Mouse (Mus musculus): ENCODE measurements around the gene Aida. TPM values are rescaled to one million over a fixed set of nuclear protein-coding genes. Genes with fewer than 3 reads are reported as not detected.
A peak's percentile ranks its signal among the peaks of the same experiment; 100 is the strongest.

Aida gene
- polyA plus RNA-seq, 1 experiment = 18.9 TPM

- peaks cover 4% of the 10 kb centered on the region; the same call in 1 of the 2 replicates for H3K4me1 ChIP-seq (ENCODE audit: control insufficient read depth, insufficient read depth, low read length)
- H3K27ac ChIP-seq (ENCODE audit: control insufficient read depth, insufficient read depth, low read depth, low read length) = peak overlapping the region; percentile 92
- TF ChIP-seq CTCF (IDR thresholded peaks at IDR 0.05; ENCODE audit: control insufficient read depth, insufficient read depth, insufficient replicate concordance, low read depth, low read length) = no peak
- no peak for TF ChIP-seq POLR2A (IDR thresholded peaks at IDR 0.05; ENCODE audit: control insufficient read depth, low read depth, low read length)
- no peaks in the 10 kb centered on the region for H3K27me3 ChIP-seq (ENCODE audit: control insufficient read depth, insufficient read depth, low read length)
- no peaks in the 10 kb centered on the region; the same call in 1 of the 2 replicates for H3K36me3 ChIP-seq (ENCODE audit: control insufficient read depth, insufficient read depth, low read length)
- peak overlapping the region; percentile 96 for H3K4me3 ChIP-seq (ENCODE audit: control insufficient read depth, low read depth, low read length)
These were observed 49.4 kb downstream of the Aida start for GRCm38 (mm10) chr1:183345817-183346195.

- H3K36me3 ChIP-seq (ENCODE audit: control insufficient read depth, insufficient read depth, low read length) = no peaks in the 10 kb centered on the region; the same call in 1 of the 2 replicates
- H3K4me3 ChIP-seq (ENCODE audit: control insufficient read depth, low read depth, low read length) = no peak overlapping the region
- H3K27ac ChIP-seq (ENCODE audit: control insufficient read depth, insufficient read depth, low read depth, low read length) = no peak overlapping the region
- peaks cover 4% of the 10 kb centered on the region; the same call in 1 of the 2 replicates for H3K4me1 ChIP-seq (ENCODE audit: control insufficient read depth, insufficient read depth, low read length)
- TF ChIP-seq CTCF (IDR thresholded peaks at IDR 0.05; ENCODE audit: control insufficient read depth, insufficient read depth, insufficient replicate concordance, low read depth, low read length) (no peak), POLR2A (IDR thresholded peaks at IDR 0.05; ENCODE audit: control insufficient read depth, low read depth, low read length) (no peak)
- no peaks in the 10 kb centered on the region for H3K27me3 ChIP-seq (ENCODE audit: control insufficient read depth, insufficient read depth, low read length)
These were observed 53.5 kb downstream of the Aida start for GRCm38 (mm10) chr1:183349840-183350239.

- no peaks in the 10 kb centered on the region; the same call in 1 of the 2 replicates for H3K36me3 ChIP-seq (ENCODE audit: control insufficient read depth, insufficient read depth, low read length)
- peaks cover 7% of the 10 kb centered on the region for H3K4me1 ChIP-seq (ENCODE audit: control insufficient read depth, insufficient read depth, low read length)
- no peak overlapping the region for H3K27ac ChIP-seq (ENCODE audit: control insufficient read depth, insufficient read depth, low read depth, low read length)
- no peak overlapping the region for H3K4me3 ChIP-seq (ENCODE audit: control insufficient read depth, low read depth, low read length)
- no peaks in the 10 kb centered on the region for H3K27me3 ChIP-seq (ENCODE audit: control insufficient read depth, insufficient read depth, low read length)
- TF ChIP-seq POLR2A (IDR thresholded peaks at IDR 0.05; ENCODE audit: control insufficient read depth, low read depth, low read length) = no peak
- TF ChIP-seq CTCF (IDR thresholded peaks at IDR 0.05; ENCODE audit: control insufficient read depth, insufficient read depth, insufficient replicate concordance, low read depth, low read length) = no peak
These were observed 62.5 kb downstream of the Aida start for GRCm38 (mm10) chr1:183358901-183359300.

- Histone ChIP-seq H3K27me3 (ENCODE audit: control insufficient read depth, insufficient read depth, low read length) (no peaks in the 10 kb centered on the region), H3K27ac (ENCODE audit: control insufficient read depth, insufficient read depth, low read depth, low read length) (no peak overlapping the region), H3K4me1 (ENCODE audit: control insufficient read depth, insufficient read depth, low read length) (no peaks in the 10 kb centered on the region), H3K4me3 (ENCODE audit: control insufficient read depth, low read depth, low read length) (no peak overlapping the region), H3K36me3 (ENCODE audit: control insufficient read depth, insufficient read depth, low read length) (no peaks in the 10 kb centered on the region; the same call in 1 of the 2 replicates)
- TF ChIP-seq POLR2A (IDR thresholded peaks at IDR 0.05; ENCODE audit: control insufficient read depth, low read depth, low read length) (no peak), CTCF (IDR thresholded peaks at IDR 0.05; ENCODE audit: control insufficient read depth, insufficient read depth, insufficient replicate concordance, low read depth, low read length) (no peak)
These were observed 65.9 kb downstream of the Aida start for GRCm38 (mm10) chr1:183362301-183362700.

GRCm38 (mm10) chr1:183362729-183363576 is 66.6 kb downstream of the Aida start:
- Histone ChIP-seq H3K36me3 (ENCODE audit: control insufficient read depth, insufficient read depth, low read length) (no peaks in the 10 kb centered on the region; the same call in 1 of the 2 replicates), H3K27ac (ENCODE audit: control insufficient read depth, insufficient read depth, low read depth, low read length) (no peak overlapping the region), H3K4me3 (ENCODE audit: control insufficient read depth, low read depth, low read length) (no peak overlapping the region), H3K4me1 (ENCODE audit: control insufficient read depth, insufficient read depth, low read length) (0 out of 2 replicates have a peak, but pooled peaks cover 4% of the 10 kb centered on the region), H3K27me3 (ENCODE audit: control insufficient read depth, insufficient read depth, low read length) (no peaks in the 10 kb centered on the region)
- no peak for TF ChIP-seq CTCF (IDR thresholded peaks at IDR 0.05; ENCODE audit: control insufficient read depth, insufficient read depth, insufficient replicate concordance, low read depth, low read length)
- no peak for TF ChIP-seq POLR2A (IDR thresholded peaks at IDR 0.05; ENCODE audit: control insufficient read depth, low read depth, low read length)

- no peak overlapping the region for H3K27ac ChIP-seq (ENCODE audit: control insufficient read depth, insufficient read depth, low read depth, low read length)
- TF ChIP-seq POLR2A (IDR thresholded peaks at IDR 0.05; ENCODE audit: control insufficient read depth, low read depth, low read length) (no peak), CTCF (IDR thresholded peaks at IDR 0.05; ENCODE audit: control insufficient read depth, insufficient read depth, insufficient replicate concordance, low read depth, low read length) (no peak)
- H3K27me3 ChIP-seq (ENCODE audit: control insufficient read depth, insufficient read depth, low read length) = no peaks in the 10 kb centered on the region
- no peaks in the 10 kb centered on the region; the same call in 1 of the 2 replicates for H3K36me3 ChIP-seq (ENCODE audit: control insufficient read depth, insufficient read depth, low read length)
- H3K4me1 ChIP-seq (ENCODE audit: control insufficient read depth, insufficient read depth, low read length) = peaks cover 7% of the 10 kb centered on the region
- no peak overlapping the region for H3K4me3 ChIP-seq (ENCODE audit: control insufficient read depth, low read depth, low read length)
These were observed 67.1 kb downstream of the Aida start for GRCm38 (mm10) chr1:183363577-183363867.

GRCm38 (mm10) chr1:183366361-183366760 is 70.0 kb downstream of the Aida start:
- Histone ChIP-seq H3K27me3 (ENCODE audit: control insufficient read depth, insufficient read depth, low read length) (no peaks in the 10 kb centered on the region), H3K27ac (ENCODE audit: control insufficient read depth, insufficient read depth, low read depth, low read length) (no peak overlapping the region), H3K4me1 (ENCODE audit: control insufficient read depth, insufficient read depth, low read length) (peaks cover 15% of the 10 kb centered on the region), H3K4me3 (ENCODE audit: control insufficient read depth, low read depth, low read length) (no peak overlapping the region), H3K36me3 (ENCODE audit: control insufficient read depth, insufficient read depth, low read length) (no peaks in the 10 kb centered on the region)
- TF ChIP-seq CTCF (IDR thresholded peaks at IDR 0.05; ENCODE audit: control insufficient read depth, insufficient read depth, insufficient replicate concordance, low read depth, low read length) (no peak), POLR2A (IDR thresholded peaks at IDR 0.05; ENCODE audit: control insufficient read depth, low read depth, low read length) (no peak)
